Mouse (Mus musculus) ES-E14 (cell line): ENCODE results near the gene Hist1h4d. TPM values are rescaled to one million over a fixed set of nuclear protein-coding genes. Genes with fewer than 3 reads are reported as not detected.
"Not testable (repeated sequence)": the region's sequence is repeated elsewhere in the genome, so short reads cannot be mapped to it uniquely, and the experiment has no call there.

Source experiments
- DNase-seq: peaks from one replicate; pipeline ENCODE4 v3.0.0-alpha.2; 2013; ENCODE audit warnings: low read depth, low spot score
- H3K27ac ChIP-seq: 2 replicates; pipeline ENCODE4 v1.5.1; 2012; ENCODE audit warnings: low read depth, mild to moderate bottlenecking, low read length, moderate library complexity, mixed read lengths; ENCODE audit not compliant: poor library complexity, insufficient read depth, severe bottlenecking
- H3K36me3 ChIP-seq: 2 replicates; pipeline ENCODE4 v1.6.1; 2012; ENCODE audit warnings: mild to moderate bottlenecking, low read length, moderate library complexity, mixed read lengths; ENCODE audit not compliant: control insufficient read depth, poor library complexity, insufficient read depth, severe bottlenecking
- H3K4me1 ChIP-seq, 2 experiments: fragments of 150-350 bp in 1 of 2; sonication (generic) in 1 of 2; 2 replicates each; pipeline ENCODE4 v1.6.1; 2012; ENCODE audit warnings: low read length in 2 of 2, mild to moderate bottlenecking in 1 of 2, mixed read lengths in 1 of 2; ENCODE audit not compliant: control insufficient read depth in 2 of 2, insufficient read depth in 2 of 2, poor library complexity in 1 of 2
- H3K4me3 ChIP-seq, 2 experiments: fragments of 150-350 bp in 1 of 2; sonication (generic) in 1 of 2; 2 replicates each; pipeline ENCODE4 v1.5.1; 2012; ENCODE audit warnings: low read length in 2 of 2, low read depth in 1 of 2, mild to moderate bottlenecking in 1 of 2, mixed read lengths in 1 of 2; ENCODE audit not compliant: insufficient read depth in 1 of 2, poor library complexity in 1 of 2, severe bottlenecking in 1 of 2
- H3K9ac ChIP-seq: 2 replicates; pipeline ENCODE4 v1.6.1; 2012; ENCODE audit warnings: low read depth, mild to moderate bottlenecking, low read length, mixed read lengths; ENCODE audit not compliant: poor library complexity, insufficient read depth, severe bottlenecking
- H3K9me3 ChIP-seq: fragments of 150-350 bp; sonication (generic); 2 replicates; pipeline ENCODE4 v1.6.1; 2012; ENCODE audit warnings: low read depth, mild to moderate bottlenecking, low read length; ENCODE audit not compliant: control insufficient read depth, insufficient read depth
- CHD2 ChIP-seq: IDR thresholded peaks from 2 replicates; pipeline ENCODE4 v1.6.1; 2014; ENCODE audit warnings: mild to moderate bottlenecking, low read depth, low read length, inconsistent platforms
- HCFC1 ChIP-seq: IDR thresholded peaks from 2 replicates; pipeline ENCODE4 v1.6.1; 2012; ENCODE audit warnings: low read length, inconsistent platforms, borderline replicate concordance; ENCODE audit not compliant: insufficient read depth
- MAFK ChIP-seq: IDR thresholded peaks from 2 replicates; pipeline ENCODE4 v1.6.1; 2014; ENCODE audit warnings: mild to moderate bottlenecking, low read depth, low read length, inconsistent platforms; ENCODE audit not compliant: insufficient read depth
- ZC3H11A ChIP-seq: IDR thresholded peaks from 2 replicates; pipeline ENCODE4 v1.6.1; 2012; ENCODE audit warnings: low read depth, mild to moderate bottlenecking, inconsistent platforms, low read length, borderline replicate concordance
- ZNF384 ChIP-seq: IDR thresholded peaks from 2 replicates; pipeline ENCODE4 v1.6.1; 2012; ENCODE audit warnings: low read depth, low read length, inconsistent platforms
- in situ Hi-C, 2 experiments: fragments of 600-800 bp; cut with MboI; formaldehyde crosslinking; loops; one replicate each; pipeline ENCODE4 v1.15.1; 2025; ENCODE audit warnings: low sequenced_read_pairs in 2 of 2, inconsistent platforms in 1 of 2; ENCODE audit not compliant: unreplicated experiment in 2 of 2
- total RNA-seq: library from RNA; depleted of rRNA; stranded (reverse); fragments of 300-350 nt; gene quantifications from 2 replicates; pipeline ENCODE4 v1.2.3, GENCODE M21; 2012

Hist1h4d gene
- total RNA-seq, 1 experiment = 869 TPM

DNA sequence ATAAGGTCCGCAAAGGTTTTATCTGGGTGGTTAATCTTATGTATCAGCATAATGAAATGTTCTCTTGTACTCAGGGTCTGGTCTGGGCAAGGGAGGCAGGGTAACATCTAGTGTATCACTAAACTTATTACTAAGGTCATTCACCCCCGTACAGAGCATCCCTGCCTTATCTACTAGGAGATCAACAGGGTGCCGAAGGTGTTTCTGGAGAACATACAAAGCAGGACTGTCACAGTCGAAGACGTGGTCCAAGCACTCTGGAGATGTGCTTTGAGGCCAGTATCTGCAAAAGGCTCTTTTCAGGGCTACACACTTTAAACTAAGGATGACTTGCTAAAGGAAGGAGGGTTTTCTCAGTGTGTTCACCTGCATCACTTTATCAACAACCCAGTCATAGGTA lies 34.7 kb upstream of the Hist1h4d start:
- no peak overlapping the region for H3K9ac ChIP-seq
- no peak overlapping the region for H3K4me3 ChIP-seq
- H3K36me3 ChIP-seq = no peaks in the 10 kb centered on the region
- H3K27ac ChIP-seq = no peak overlapping the region
- in situ Hi-C loops = loop anchor here in 1 of 2 experiments (25.0 kb wide), 1 partner anchor 1509 kb away; the partner anchor contains the start of genes Hist1h2ag, Hist1h2ah, Hist1h2bj and Hist1h2bk
- no peak for TF ChIP-seq ZNF384
- no peaks in the 10 kb centered on the region for H3K9me3 ChIP-seq
- no peaks in the 10 kb centered on the region; a peak in 1 of 4 replicates for H3K4me1 ChIP-seq
- no peak for DNase-seq

DNA sequence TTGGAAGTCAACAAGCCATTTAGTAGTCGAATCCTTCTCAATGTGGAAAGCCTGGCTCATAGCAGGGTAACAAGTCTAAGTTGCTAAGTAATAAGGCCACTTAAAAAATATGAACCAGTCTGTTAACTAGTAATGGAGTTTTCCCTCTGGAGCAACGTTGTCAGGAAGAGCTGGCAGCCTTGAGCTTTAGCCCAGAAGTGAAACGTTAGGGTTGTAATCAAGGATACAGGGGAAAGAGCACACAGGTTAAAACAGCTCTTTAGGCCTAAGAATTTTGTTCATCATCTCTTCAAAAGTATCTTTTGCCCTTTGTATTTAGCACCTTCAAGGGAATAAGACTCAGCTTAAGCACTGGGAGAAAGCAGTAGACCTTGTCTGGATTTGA lies 30.6 kb upstream of the Hist1h4d start:
- H3K4me3 ChIP-seq = peak overlapping the region; percentile 22 to 64
- no peak for DNase-seq
- TF ChIP-seq ZC3H11A = no peak
- TF ChIP-seq ZNF384 = no peak
- TF ChIP-seq CHD2 = no peak
- no peak for TF ChIP-seq MAFK
- no peak for TF ChIP-seq HCFC1
- H3K9ac ChIP-seq = peak overlapping the region; percentile 84; the same call in 1 of the 2 replicates
- peak overlapping the region; percentile 92; the same call in 1 of the 2 replicates for H3K27ac ChIP-seq
- in situ Hi-C loops = loop anchor here (10.0 to 25.0 kb wide), 3 partner anchors 194 to 1813 kb away; partner anchors contain the start of genes Hist1h4j (in 2 of the 2), Hist1h2ag (in 1 of the 2), Hist1h2ah (in 1 of the 2) and Hist1h2bb (in 1 of the 2)
- no peaks in the 10 kb centered on the region for H3K9me3 ChIP-seq
- H3K36me3 ChIP-seq = no peaks in the 10 kb centered on the region
- 0 out of 4 replicates have a peak, but pooled peaks cover 0 to 2% of the 10 kb centered on the region in 2 experiments for H3K4me1 ChIP-seq

DNA sequence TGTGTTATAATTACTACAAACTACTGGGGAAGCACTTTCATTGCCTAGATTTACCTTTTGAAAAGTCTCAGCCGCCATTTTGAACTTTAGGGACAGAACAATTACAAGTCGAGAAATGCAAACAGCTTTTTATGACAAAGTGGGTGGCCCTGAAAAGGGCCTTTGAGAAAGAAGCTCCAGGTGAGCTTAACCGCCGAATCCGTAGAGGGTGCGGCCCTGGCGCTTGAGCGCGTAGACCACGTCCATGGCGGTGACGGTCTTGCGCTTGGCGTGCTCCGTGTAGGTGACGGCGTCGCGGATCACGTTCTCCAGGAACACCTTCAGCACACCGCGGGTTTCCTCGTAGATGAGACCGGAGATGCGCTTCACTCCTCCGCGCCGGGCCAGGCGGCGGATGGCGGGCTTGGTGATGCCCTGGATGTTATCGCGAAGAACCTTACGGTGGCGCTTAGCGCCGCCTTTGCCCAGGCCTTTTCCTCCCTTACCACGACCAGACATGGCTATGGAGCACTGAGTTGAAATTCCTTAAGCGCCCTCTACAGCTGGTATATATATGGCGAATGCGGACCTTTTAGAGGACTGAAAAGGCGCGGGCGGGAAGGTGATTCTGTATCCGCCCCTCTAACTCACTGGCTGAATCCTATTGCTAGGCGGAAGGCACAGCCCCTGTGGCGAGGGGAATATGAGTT lies 30.1 kb upstream of the Hist1h4d start, which contains the start of gene Hist1h4f:
Gene Hist1h4f (minus strand): TSS at position 503 of the 689 bp plus-strand sequence.
- Histone ChIP-seq H3K4me3 (peak within 1 kb of the TSS; percentile 22 to 64), H3K27ac (peak within 1 kb of the TSS; percentile 92), H3K9ac (peak within 1 kb of the TSS; percentile 84)
- H3K36me3 ChIP-seq, H3K4me1 ChIP-seq, H3K9me3 ChIP-seq: not testable (repeated sequence)
- DNase-seq = peak; percentile 96
- in situ Hi-C loops = loop anchor here (10.0 to 25.0 kb wide), 3 partner anchors 194 to 1814 kb away; partner anchors contain the start of genes Hist1h4j (in 2 of the 2), Hist1h2ag (in 1 of the 2), Hist1h2ah (in 1 of the 2) and Hist1h2bb (in 1 of the 2)

DNA sequence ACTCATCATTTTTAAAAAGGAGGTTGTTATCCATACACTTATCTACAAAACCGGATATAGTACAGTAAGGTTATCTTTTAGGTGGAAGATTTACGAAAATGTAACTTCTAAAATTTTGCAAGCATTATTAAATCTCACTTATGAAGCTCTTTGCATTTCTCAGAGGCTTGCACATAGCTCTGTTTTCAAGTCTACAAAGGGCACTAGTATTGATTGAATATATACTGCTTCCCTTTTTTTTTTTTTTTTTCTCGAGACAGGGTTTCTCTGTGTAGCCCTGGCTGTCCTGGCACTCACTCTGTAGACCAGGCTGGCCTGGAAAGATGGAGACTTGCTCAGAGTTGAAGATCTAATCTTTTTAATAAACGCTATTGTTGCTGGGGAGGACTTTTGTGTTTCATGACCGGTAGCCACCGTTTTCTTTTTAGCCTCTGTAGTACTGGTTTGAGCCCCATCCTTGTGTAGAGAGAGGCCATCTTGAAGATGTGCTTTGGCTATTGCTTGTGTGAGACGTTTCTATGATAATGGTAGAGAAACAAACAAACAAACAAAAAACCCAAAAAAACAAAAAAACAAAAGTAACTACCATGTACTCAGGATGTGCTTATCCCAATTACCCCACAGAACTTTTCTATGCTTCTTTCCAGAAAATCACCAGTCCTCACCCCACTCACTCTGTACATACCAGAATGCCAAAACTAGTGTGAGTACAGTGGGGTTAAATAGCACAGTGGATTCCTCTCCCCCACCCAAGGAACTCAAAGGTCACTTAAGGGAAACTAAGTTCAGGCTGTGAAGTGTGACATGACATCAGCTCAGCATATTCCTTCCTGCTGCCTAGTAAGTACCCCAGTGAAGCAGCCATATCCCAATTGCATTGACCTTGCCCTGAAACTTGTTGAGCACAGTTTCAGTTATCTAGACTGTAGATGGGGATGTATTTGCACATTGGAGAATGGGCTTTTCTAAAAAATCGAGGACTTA lies 29.2 kb upstream of the Hist1h4d start:
- in situ Hi-C loops = loop anchor here (10.0 to 25.0 kb wide), 3 partner anchors 193 to 1815 kb away; partner anchors contain the start of genes Hist1h4j (in 2 of the 2), Hist1h2ag (in 1 of the 2), Hist1h2ah (in 1 of the 2) and Hist1h2bb (in 1 of the 2)
- Histone ChIP-seq H3K27ac (peak overlapping the region; percentile 63; the same call in 1 of the 2 replicates), H3K4me1 (0 out of 4 replicates have a peak, but pooled peaks cover 0 to 2% of the 10 kb centered on the region in 2 experiments), H3K9me3 (no peaks in the 10 kb centered on the region), H3K36me3 (no peaks in the 10 kb centered on the region), H3K4me3 (peak overlapping the region; percentile 3 to 7; a peak in 2 of 4 replicates), H3K9ac (peak overlapping the region; percentile 50; the same call in 1 of the 2 replicates)
- no peak for DNase-seq
- TF ChIP-seq ZNF384 = peak; percentile 71; the same call in 1 of the 2 replicates
- no peak for TF ChIP-seq HCFC1
